Mouse (Mus musculus): ENCODE measurements around the gene Klhl36. TPM values are rescaled to one million over a fixed set of nuclear protein-coding genes. Genes with fewer than 3 reads are reported as not detected.

The Klhl36 gene
- polyA plus RNA-seq, 1 experiment from 2014 or later, result 17.4 TPM

DNA sequence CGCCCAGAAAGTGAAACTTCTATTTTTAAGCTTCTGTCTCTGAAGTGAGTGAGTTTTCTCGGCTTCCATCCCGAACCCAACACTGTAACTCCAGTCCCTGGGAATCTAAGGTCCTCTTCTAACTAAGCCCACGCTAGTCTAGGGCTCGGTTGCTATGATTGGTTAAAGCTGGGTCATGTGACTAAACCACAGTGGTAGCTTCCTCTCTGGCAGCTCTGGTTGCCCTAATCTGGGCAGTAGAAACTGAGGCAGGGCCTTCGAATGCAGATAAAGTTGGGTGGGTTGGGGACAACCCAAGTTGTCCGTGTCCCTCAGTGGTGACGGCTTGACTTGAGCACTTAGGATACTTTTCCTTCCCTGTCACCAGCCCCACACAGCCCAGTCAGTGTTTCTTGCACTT is 8.5 kb upstream of the Klhl36 start:
- Histone ChIP-seq H3K27me3 (replicated peaks) (no peaks in the 10 kb centered on the region), H3K4me1 (no peaks in the 10 kb centered on the region), H3K36me3 (no peaks in the 10 kb centered on the region), H3K4me2 (no peak overlapping the region), H3K9ac (replicated peaks) (no peak overlapping the region), H3K27ac (replicated peaks) (no peak overlapping the region), H3K9me3 (replicated peaks) (no peaks in the 10 kb centered on the region), H3K4me3 (replicated peaks) (no peak overlapping the region)
- 69% methylated on average over 8 of the region's 8 CpGs for WGBS
- ATAC-seq (ENCODE audit: low FRiP score), result no peak

DNA sequence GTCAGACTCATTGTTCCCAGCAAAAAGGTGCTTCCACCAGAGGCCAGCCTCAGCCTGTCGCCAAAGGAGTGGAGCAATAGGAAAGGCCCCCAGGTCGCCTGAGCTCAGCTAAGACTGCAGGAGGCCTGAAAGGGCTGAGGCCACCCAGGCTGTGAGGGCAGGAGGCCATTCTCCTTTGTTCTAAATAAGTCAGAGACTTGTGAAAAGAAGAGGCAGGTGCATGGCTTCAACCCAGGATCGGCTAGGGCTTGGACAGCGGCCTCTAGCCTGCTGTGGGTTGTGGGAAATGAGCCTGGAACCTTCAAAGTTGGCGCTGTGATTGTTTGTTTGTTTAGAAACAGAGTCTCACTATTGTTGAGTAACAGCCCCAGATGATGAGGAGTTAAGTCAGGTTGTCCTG is 8.0 kb upstream of the Klhl36 start:
- no peak overlapping the region for H3K9ac ChIP-seq (replicated peaks)
- H3K4me2 ChIP-seq, result no peak overlapping the region
- H3K36me3 ChIP-seq, result no peaks in the 10 kb centered on the region
- H3K27me3 ChIP-seq (replicated peaks), result no peaks in the 10 kb centered on the region
- no peaks in the 10 kb centered on the region for H3K9me3 ChIP-seq (replicated peaks)
- ATAC-seq (ENCODE audit: low FRiP score), result no peak
- no peaks in the 10 kb centered on the region for H3K4me1 ChIP-seq
- H3K27ac ChIP-seq (replicated peaks), result no peak overlapping the region
- H3K4me3 ChIP-seq (replicated peaks), result no peak overlapping the region
- WGBS, result 23% methylated on average over 5 of the region's 5 CpGs

DNA sequence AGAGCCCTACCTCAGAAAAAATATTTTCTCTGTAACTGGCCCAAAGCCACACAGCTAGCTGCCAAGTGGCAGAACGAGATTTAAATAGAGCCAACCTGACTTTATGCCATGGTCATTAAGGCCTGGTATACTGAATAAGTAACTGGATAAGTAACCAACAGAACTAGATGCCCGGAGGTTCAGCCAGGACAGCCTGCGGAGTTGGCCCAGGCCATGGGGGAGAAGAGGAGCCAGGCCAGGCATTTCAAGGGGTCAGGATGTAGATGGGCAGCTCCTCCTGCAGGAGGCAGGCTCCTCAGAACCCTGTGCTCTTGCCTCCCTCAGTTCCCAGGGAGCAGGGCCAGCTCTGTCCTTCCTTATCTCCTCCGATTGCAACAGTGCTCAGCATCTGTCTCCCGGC is 6.4 kb upstream of the Klhl36 start:
- Histone ChIP-seq H3K4me3 (replicated peaks) (no peak overlapping the region), H3K9me3 (replicated peaks) (no peaks in the 10 kb centered on the region), H3K36me3 (no peaks in the 10 kb centered on the region), H3K27ac (replicated peaks) (no peak overlapping the region), H3K4me1 (no peaks in the 10 kb centered on the region), H3K9ac (replicated peaks) (no peak overlapping the region), H3K27me3 (replicated peaks) (no peaks in the 10 kb centered on the region), H3K4me2 (no peak overlapping the region)
- no peak for ATAC-seq (ENCODE audit: low FRiP score)
- 71% methylated on average over 5 of the region's 5 CpGs for WGBS

DNA sequence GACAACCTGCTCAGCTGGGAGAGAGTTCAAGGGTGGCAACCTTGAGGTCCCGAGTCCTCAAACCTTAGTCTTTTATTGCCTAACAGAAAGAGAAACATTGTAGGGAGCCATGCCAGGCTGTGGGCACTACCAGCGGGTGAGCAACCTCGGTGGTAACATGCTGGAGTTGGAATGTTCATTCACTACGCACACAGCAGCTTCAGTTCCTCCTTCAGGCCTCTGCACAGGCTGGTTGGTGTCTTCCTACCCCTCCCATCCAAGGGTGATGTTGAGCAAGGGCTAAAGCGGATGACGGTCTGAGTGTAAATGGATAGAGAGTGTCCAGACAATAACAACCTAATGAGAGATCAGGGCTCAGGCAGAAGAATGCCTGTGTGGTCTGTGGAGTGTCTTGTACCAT is 4.3 kb upstream of the Klhl36 start:
- Histone ChIP-seq H3K4me3 (replicated peaks) (no peak overlapping the region), H3K27me3 (replicated peaks) (no peaks in the 10 kb centered on the region)
- WGBS, result 69% methylated on average over 6 of the region's 6 CpGs

DNA sequence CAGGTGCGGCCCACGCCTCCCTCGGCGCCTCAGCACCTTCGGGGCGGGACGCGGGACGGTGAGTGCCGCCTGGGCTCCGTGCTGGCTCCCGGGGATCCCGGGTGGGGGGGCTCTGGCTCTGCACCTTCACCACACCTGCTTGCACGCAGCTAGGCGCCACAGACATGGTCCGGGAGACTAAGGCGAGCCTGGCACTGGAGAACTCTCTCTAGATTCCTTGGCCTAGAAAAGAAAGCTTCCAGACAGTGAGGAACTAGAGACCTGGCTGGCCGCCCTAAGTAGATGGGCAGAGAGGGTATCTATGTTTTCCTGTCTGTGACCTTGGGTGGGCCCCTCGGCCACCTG is 296 bp downstream of the Klhl36 start:
- ATAC-seq (ENCODE audit: low FRiP score), result no peak
- under 1% methylated on average over 17 of the region's 19 CpGs for WGBS
- Histone ChIP-seq H3K4me3 (replicated peaks) (peak overlapping the region; percentile 76), H3K36me3 (peaks cover 4% of the 10 kb centered on the region; the same call in 1 of the 2 replicates), H3K4me2 (peak overlapping the region; percentile 70), H3K27ac (replicated peaks) (peak overlapping the region; percentile 70), H3K9me3 (replicated peaks) (no peaks in the 10 kb centered on the region), H3K9ac (replicated peaks) (peak overlapping the region; percentile 78), H3K27me3 (replicated peaks) (no peaks in the 10 kb centered on the region), H3K4me1 (peaks cover 18% of the 10 kb centered on the region)

More for the DNA sequence above, 4.3 kb upstream of the Klhl36 start:
- H3K36me3 ChIP-seq, result no peaks in the 10 kb centered on the region
- no peaks in the 10 kb centered on the region for H3K9me3 ChIP-seq (replicated peaks)
- no peak overlapping the region for H3K4me2 ChIP-seq
- H3K27ac ChIP-seq (replicated peaks), result no peak overlapping the region
- ATAC-seq (ENCODE audit: low FRiP score), result no peak
- H3K4me1 ChIP-seq, result peaks cover 9% of the 10 kb centered on the region
- no peak overlapping the region for H3K9ac ChIP-seq (replicated peaks)

DNA sequence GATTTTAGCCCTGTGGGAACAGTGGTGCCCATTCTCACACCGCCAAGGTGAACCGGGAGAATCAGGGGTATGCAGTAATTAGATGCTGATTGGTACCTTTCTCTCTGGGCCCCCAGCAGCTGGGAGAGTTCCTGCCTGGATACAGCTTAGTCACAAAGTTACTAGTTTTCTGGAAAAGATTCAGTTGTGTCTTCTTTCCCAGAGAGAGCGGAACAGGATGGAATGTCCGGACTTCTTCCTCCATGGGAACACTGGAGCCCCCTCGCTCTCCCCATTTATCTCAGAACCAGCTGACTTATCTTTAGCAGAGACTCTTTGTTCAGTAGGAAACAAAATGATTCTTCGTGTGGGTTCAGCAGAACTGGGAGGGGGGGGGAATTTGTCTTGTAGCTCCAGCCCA is 683 bp downstream of the Klhl36 start:
- H3K27ac ChIP-seq (replicated peaks), result 0 out of 2 replicates have a peak overlapping the region, but pooled peaks have one; percentile 70
- H3K27me3 ChIP-seq (replicated peaks), result no peaks in the 10 kb centered on the region
- H3K4me3 ChIP-seq (replicated peaks), result peak overlapping the region; percentile 76
- H3K4me2 ChIP-seq, result peak overlapping the region; percentile 70
- 8% methylated on average over 6 of the region's 6 CpGs for WGBS
- H3K9ac ChIP-seq (replicated peaks), result peak overlapping the region; percentile 78
- H3K9me3 ChIP-seq (replicated peaks), result no peaks in the 10 kb centered on the region
- H3K36me3 ChIP-seq, result peaks cover 4% of the 10 kb centered on the region; the same call in 1 of the 2 replicates
- H3K4me1 ChIP-seq, result peaks cover 18% of the 10 kb centered on the region
- no peak; the same call in 1 of the 2 replicates for ATAC-seq (ENCODE audit: low FRiP score)

DNA sequence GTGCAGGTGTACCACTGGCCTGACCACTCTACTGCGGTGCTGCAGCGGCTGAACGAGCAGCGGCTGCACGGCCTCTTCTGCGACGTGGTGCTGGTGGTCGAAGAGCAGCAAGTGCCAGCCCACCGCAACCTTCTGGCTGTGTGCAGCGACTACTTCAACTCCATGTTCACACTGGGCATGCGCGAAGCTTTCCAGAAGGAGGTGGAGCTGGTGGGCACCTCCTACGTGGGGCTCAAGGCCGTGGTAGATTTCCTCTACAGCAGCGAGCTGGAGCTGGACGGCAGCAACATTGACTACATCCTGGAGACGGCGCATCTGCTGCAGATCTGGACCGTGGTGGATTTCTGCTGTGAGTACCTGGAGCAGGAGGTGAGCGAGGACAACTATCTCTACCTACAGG is 7.5 kb downstream of the Klhl36 start:
- no peak overlapping the region for H3K27ac ChIP-seq (replicated peaks)
- no peak overlapping the region for H3K4me2 ChIP-seq
- 84% methylated on average over 20 of the region's 20 CpGs for WGBS
- H3K9me3 ChIP-seq (replicated peaks), result peaks cover 6% of the 10 kb centered on the region
- H3K4me3 ChIP-seq (replicated peaks), result no peak overlapping the region
- H3K27me3 ChIP-seq (replicated peaks), result no peaks in the 10 kb centered on the region
- ATAC-seq (ENCODE audit: low FRiP score), result no peak
- no peaks in the 10 kb centered on the region for H3K4me1 ChIP-seq
- H3K36me3 ChIP-seq, result peaks cover 52% of the 10 kb centered on the region
- H3K9ac ChIP-seq (replicated peaks), result no peak overlapping the region

DNA sequence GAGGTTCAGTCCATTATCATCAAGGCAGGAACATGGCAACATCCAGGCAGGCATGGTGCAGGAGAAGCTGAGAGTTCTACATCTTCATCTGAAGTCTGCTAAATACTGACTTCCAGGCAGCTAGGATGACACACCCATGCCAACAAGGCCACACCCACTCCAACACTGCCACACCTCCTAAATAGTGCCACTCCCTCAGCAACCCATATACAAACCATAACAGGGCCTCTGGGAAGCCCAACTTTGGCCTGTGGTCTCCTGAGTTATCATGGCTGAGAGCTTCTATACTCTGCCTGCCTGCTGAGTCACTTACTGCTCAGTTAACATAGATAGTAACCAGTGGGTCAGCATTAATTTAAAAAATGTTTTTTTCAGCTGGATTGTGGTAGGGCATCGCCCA is 11.1 kb downstream of the Klhl36 start:
- Histone ChIP-seq H3K9me3 (replicated peaks) (peaks cover 6% of the 10 kb centered on the region), H3K27ac (replicated peaks) (no peak overlapping the region), H3K4me3 (replicated peaks) (no peak overlapping the region), H3K36me3 (peaks cover 67% of the 10 kb centered on the region), H3K9ac (replicated peaks) (no peak overlapping the region), H3K4me1 (no peaks in the 10 kb centered on the region), H3K27me3 (replicated peaks) (no peaks in the 10 kb centered on the region), H3K4me2 (no peak overlapping the region)
- no peak for ATAC-seq (ENCODE audit: low FRiP score)
- WGBS, result 96% methylated on average over 1 of the region's 1 CpGs

DNA sequence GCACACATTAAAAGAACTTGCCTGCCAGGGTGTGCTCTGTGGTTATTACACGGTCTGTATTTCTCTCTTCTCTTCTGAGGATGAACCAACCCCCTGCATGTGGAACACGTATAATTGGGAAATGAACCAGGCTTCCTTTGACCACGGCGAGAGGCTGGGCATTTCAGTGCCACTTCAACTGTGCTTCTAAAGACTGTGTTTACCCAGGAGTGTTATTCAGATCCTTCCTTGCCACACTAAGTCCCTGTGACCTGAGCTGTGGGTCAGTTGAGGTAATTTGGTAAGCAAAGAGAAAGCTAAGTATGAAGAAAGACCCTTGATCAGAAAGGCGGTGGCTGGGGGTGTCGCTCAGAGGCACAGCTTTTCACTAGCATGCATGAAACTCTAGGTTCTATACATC is 19.2 kb downstream of the Klhl36 start:
- H3K36me3 ChIP-seq, result peaks cover 17% of the 10 kb centered on the region
- no peaks in the 10 kb centered on the region for H3K4me1 ChIP-seq
- WGBS, result 72% methylated on average over 6 of the region's 6 CpGs
- H3K4me3 ChIP-seq (replicated peaks), result no peak overlapping the region
- H3K27me3 ChIP-seq (replicated peaks), result no peaks in the 10 kb centered on the region
- no peak overlapping the region for H3K27ac ChIP-seq (replicated peaks)
- H3K9ac ChIP-seq (replicated peaks), result no peak overlapping the region
- no peak for ATAC-seq (ENCODE audit: low FRiP score)
- H3K9me3 ChIP-seq (replicated peaks), result no peaks in the 10 kb centered on the region
- no peak overlapping the region for H3K4me2 ChIP-seq

DNA sequence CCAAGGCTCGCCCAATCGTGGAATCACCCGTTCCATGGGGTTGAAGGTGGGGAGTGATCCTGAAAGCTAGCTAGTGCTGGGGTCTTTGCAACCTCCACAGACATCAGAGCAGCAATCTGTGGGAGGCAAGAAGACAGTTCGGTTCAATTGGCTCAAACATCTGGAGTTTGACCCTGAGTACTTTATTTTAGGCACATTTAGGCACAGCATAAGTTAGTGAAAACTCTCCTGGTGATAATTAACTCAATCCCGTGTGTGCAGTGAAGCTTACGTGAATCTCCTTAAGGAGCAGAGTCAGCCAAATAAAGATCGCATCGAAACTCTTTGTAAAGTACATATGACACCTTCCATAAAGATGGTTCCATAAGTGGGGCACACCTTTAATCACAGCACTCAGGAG is 19.9 kb downstream of the Klhl36 start:
- H3K27ac ChIP-seq (replicated peaks), result no peak overlapping the region
- H3K27me3 ChIP-seq (replicated peaks), result no peaks in the 10 kb centered on the region
- peaks cover 11% of the 10 kb centered on the region for H3K36me3 ChIP-seq
- 77% methylated on average over 8 of the region's 8 CpGs for WGBS
- no peak overlapping the region for H3K4me2 ChIP-seq
- no peak for ATAC-seq (ENCODE audit: low FRiP score)
- H3K4me1 ChIP-seq, result no peaks in the 10 kb centered on the region
- no peaks in the 10 kb centered on the region for H3K9me3 ChIP-seq (replicated peaks)
- H3K4me3 ChIP-seq (replicated peaks), result no peak overlapping the region
- H3K9ac ChIP-seq (replicated peaks), result no peak overlapping the region

DNA sequence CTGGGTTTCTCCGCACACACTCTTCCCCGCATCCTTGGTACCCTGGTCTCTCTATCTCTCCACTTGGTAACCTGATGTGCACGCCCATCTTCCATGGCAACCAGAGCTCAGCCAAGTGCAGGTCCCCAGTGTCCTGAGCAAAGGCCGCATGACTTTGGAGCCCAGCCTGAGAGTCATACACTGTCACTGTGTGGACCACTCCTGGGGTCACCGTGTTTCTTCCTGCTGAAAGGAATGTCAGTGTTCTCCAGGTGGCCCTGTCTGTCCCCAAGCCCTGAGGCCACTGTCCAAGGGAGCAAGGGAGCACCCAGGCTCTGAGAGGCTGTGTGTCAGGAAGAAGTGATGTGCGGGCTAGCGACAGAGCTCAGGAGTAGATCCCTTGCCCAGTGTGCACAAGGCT is 21.2 kb downstream of the Klhl36 start:
- no peak for ATAC-seq (ENCODE audit: low FRiP score)
- Histone ChIP-seq H3K4me2 (no peak overlapping the region), H3K4me3 (replicated peaks) (no peak overlapping the region), H3K36me3 (peaks cover 4% of the 10 kb centered on the region; the same call in 1 of the 2 replicates), H3K27me3 (replicated peaks) (no peaks in the 10 kb centered on the region), H3K9ac (replicated peaks) (no peak overlapping the region), H3K4me1 (no peaks in the 10 kb centered on the region), H3K27ac (replicated peaks) (no peak overlapping the region), H3K9me3 (replicated peaks) (no peaks in the 10 kb centered on the region)
- WGBS, result 94% methylated on average over 7 of the region's 7 CpGs

DNA sequence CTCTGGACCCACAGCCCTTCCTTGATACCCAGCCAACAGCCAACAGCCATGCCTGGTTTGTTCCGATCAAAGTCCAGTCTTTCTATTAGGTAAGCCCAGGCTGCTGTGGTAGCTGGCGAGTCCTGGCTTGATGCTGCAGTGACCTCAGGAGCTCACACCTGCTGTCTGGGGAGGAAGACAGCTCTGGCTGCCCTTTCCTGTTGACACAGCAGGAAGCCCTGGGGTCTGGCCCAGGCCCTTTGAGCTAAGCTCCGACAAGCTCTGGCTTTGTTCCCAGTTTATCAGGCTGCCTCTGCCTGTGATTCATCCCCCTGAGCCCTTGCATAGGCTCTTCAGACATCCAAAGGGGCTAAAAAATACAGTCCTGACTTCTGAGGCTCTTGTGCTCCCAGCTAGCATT is 23.5 kb downstream of the Klhl36 start:
- Histone ChIP-seq H3K4me3 (replicated peaks) (no peak overlapping the region), H3K27me3 (replicated peaks) (no peaks in the 10 kb centered on the region), H3K4me2 (no peak overlapping the region), H3K9me3 (replicated peaks) (no peaks in the 10 kb centered on the region), H3K9ac (replicated peaks) (no peak overlapping the region), H3K4me1 (no peaks in the 10 kb centered on the region), H3K27ac (replicated peaks) (no peak overlapping the region), H3K36me3 (no peaks in the 10 kb centered on the region)
- no peak for ATAC-seq (ENCODE audit: low FRiP score)
- WGBS, result 35% methylated on average over 3 of the region's 3 CpGs

DNA sequence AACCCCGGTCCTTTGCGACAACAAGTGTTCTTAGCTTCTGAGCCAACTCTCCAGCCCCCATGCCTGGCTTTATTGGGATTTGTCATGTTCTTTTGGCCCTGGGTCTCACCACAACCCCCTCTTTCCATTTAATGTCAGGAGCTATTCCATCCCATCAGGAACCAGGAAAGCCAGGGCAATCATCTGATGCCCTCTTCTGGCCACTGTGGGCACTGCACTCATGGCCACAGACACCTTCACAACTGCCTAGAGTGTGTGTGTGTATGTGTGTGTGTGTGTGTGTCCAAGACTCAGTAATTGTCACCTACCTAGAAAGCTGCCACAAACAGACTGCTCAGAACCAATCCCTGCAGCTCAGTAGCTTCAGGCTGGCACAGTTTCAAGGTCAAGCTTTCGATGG is 25.1 kb downstream of the Klhl36 start:
- H3K9me3 ChIP-seq (replicated peaks), result no peaks in the 10 kb centered on the region
- no peaks in the 10 kb centered on the region for H3K36me3 ChIP-seq
- no peak overlapping the region for H3K4me2 ChIP-seq
- ATAC-seq (ENCODE audit: low FRiP score), result no peak
- no peak overlapping the region for H3K4me3 ChIP-seq (replicated peaks)
- H3K4me1 ChIP-seq, result no peaks in the 10 kb centered on the region
- 86% methylated on average over 3 of the region's 3 CpGs for WGBS
- H3K27me3 ChIP-seq (replicated peaks), result no peaks in the 10 kb centered on the region
- H3K27ac ChIP-seq (replicated peaks), result no peak overlapping the region
- no peak overlapping the region for H3K9ac ChIP-seq (replicated peaks)
